Mouse (Mus musculus) kidney, postnatal 14 days (tissue): ENCODE data around the gene Snx21.

Experiments used
- DNase-seq: peaks from one replicate; pipeline ENCODE4 v3.0.0; 2022; ENCODE audit warnings: mixed read lengths

Snx21 gene

GRCm38 (mm10) chr2:164771123-164771522 is 14.5 kb upstream of the Snx21 start:
- no peak for DNase-seq

GRCm38 (mm10) chr2:164773229-164773988 is 12.2 kb upstream of the Snx21 start:
- no peak for DNase-seq

- no peak for DNase-seq
Measured at GRCm38 (mm10) chr2:164773989-164774364, 11.6 kb upstream of the Snx21 start.

- DNase-seq, result no peak
Measured at GRCm38 (mm10) chr2:164776130-164776529, 9.5 kb upstream of the Snx21 start.

- no peak for DNase-seq
Measured at GRCm38 (mm10) chr2:164776801-164777200, 8.8 kb upstream of the Snx21 start.

GRCm38 (mm10) chr2:164777246-164778014 is 8.2 kb upstream of the Snx21 start:
- DNase-seq, result no peak

GRCm38 (mm10) chr2:164778015-164778287 is 7.7 kb upstream of the Snx21 start:
- DNase-seq, result no peak

GRCm38 (mm10) chr2:164778809-164779208 is 6.8 kb upstream of the Snx21 start:
- no peak for DNase-seq

- DNase-seq, result no peak
Measured at GRCm38 (mm10) chr2:164779481-164780086, 6.0 kb upstream of the Snx21 start, which contains the start of gene Tnnc2. Gene Tnnc2, minus strand, starts transcription at chr2:164779967.

- no peak for DNase-seq
Measured at GRCm38 (mm10) chr2:164781876-164782275, 3.7 kb upstream of the Snx21 start.

GRCm38 (mm10) chr2:164783926-164784581 is 1.6 kb upstream of the Snx21 start:
- no peak for DNase-seq

- DNase-seq, result no peak
Measured at GRCm38 (mm10) chr2:164784869-164785420, 678 bp upstream of the Snx21 start.

GRCm38 (mm10) chr2:164786388-164786885 is 814 bp downstream of the Snx21 start:
- DNase-seq, result no peak

GRCm38 (mm10) chr2:164787032-164787431 is 1.4 kb downstream of the Snx21 start:
- no peak for DNase-seq

GRCm38 (mm10) chr2:164787779-164788178 is 2.2 kb downstream of the Snx21 start:
- DNase-seq, result no peak

GRCm38 (mm10) chr2:164788411-164788810 is 2.8 kb downstream of the Snx21 start:
- no peak for DNase-seq

- no peak for DNase-seq
Measured at GRCm38 (mm10) chr2:164790451-164790850, 4.8 kb downstream of the Snx21 start.

- no peak for DNase-seq
Measured at GRCm38 (mm10) chr2:164791841-164792261, 6.2 kb downstream of the Snx21 start.

- DNase-seq, result no peak
Measured at GRCm38 (mm10) chr2:164792400-164793190, 7.0 kb downstream of the Snx21 start.

GRCm38 (mm10) chr2:164793236-164793635 is 7.6 kb downstream of the Snx21 start:
- peak; percentile 67 for DNase-seq

- DNase-seq, result no peak
Measured at GRCm38 (mm10) chr2:164793772-164794171, 8.1 kb downstream of the Snx21 start.

- DNase-seq, result peak; percentile 91
Measured at GRCm38 (mm10) chr2:164794293-164794692, 8.7 kb downstream of the Snx21 start.
